Mouse (Mus musculus): ENCODE data around the gene Slc47a2. TPM values are rescaled to one million over a fixed set of nuclear protein-coding genes. Genes with fewer than 3 reads are reported as not detected.

Slc47a2 gene
- polyA plus RNA-seq, 1 experiment from 2014 or later, result 0.07 TPM

DNA sequence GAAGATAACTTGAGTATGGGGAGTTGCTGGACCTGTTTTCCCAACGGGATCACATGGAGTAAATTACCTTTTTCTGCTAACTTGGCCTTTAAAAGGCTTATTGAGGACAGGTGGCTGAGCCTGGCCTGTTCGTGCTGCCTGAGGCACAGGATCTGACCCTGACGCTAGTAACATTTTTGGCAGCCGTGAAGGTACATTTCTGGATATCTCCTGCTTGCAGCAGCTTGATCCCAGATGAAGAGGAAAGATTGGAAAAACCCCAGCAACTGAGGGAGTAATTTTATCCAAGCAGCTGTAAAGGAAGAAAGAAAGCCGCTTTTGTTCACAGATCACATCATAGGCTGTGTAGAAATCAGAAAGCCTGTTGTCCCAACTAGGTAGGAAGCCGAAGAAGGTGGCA, 58.3 kb downstream of the Slc47a2 start:
- Histone ChIP-seq H3K4me3 (ENCODE audit: low read depth, low read length) (no peak overlapping the region), H3K9ac (ENCODE audit: low read depth, low read length) (no peak overlapping the region), H3K36me3 (ENCODE audit: control insufficient read depth, insufficient read depth, low read length) (no peaks in the 10 kb centered on the region), H3K4me2 (no peak overlapping the region), H3K4me1 (replicated peaks; ENCODE audit: control insufficient read depth, insufficient read depth, low read length) (no peaks in the 10 kb centered on the region), H3K27me3 (replicated peaks; ENCODE audit: control insufficient read depth, insufficient read depth, low read length) (no peaks in the 10 kb centered on the region), H3K27ac (ENCODE audit: low read depth, low read length) (no peak overlapping the region), H3K9me3 (ENCODE audit: control insufficient read depth, low read length) (no peaks in the 10 kb centered on the region)
- WGBS, result 77% methylated on average over 6 of the region's 6 CpGs
- DNase-seq (ENCODE audit: low spot score), result no peak
- ATAC-seq (replicated peaks; ENCODE audit: low FRiP score), result no peak

DNA sequence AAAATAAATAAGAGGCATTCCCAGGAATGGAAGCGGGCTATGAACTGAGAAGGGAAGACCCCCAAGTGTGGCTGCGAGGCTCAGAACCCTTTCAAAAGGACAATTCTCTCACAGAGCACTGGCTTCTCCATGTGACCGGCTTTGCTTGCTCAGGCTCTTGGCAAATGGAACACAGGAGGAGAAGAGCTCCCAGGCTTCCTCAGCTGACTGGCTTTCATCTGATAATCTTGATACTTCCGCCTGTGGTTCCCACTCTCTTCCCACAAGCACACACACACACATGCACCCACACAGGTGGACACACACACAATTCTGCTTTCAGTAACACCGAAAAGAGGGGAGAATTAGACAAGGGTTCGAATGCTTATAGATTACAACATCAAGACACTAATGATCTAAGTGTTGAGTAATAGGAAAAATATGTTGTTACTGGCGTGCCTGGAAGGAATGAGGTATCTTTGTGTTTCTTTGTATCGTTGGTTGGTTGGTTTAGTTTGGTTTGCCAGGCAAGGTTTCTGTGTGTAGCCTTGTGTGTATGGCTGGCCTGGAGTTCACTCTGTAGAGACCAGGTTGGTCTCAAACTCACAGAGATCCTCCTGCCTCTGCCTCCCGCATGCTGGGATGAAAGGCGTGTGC, 59.1 kb downstream of the Slc47a2 start:
- no peaks in the 10 kb centered on the region for H3K36me3 ChIP-seq (ENCODE audit: control insufficient read depth, insufficient read depth, low read length)
- H3K4me3 ChIP-seq (ENCODE audit: low read depth, low read length), result no peak overlapping the region
- no peak overlapping the region for H3K9ac ChIP-seq (ENCODE audit: low read depth, low read length)
- ATAC-seq (replicated peaks; ENCODE audit: low FRiP score) (no peak), DNase-seq (ENCODE audit: low spot score) (no peak)
- no peaks in the 10 kb centered on the region for H3K4me1 ChIP-seq (replicated peaks; ENCODE audit: control insufficient read depth, insufficient read depth, low read length)
- no peak overlapping the region for H3K27ac ChIP-seq (ENCODE audit: low read depth, low read length)
- no peaks in the 10 kb centered on the region for H3K9me3 ChIP-seq (ENCODE audit: control insufficient read depth, low read length)
- WGBS, result 77% methylated on average over 10 of the region's 10 CpGs
- no peak overlapping the region for H3K4me2 ChIP-seq
- H3K27me3 ChIP-seq (replicated peaks; ENCODE audit: control insufficient read depth, insufficient read depth, low read length), result no peaks in the 10 kb centered on the region

DNA sequence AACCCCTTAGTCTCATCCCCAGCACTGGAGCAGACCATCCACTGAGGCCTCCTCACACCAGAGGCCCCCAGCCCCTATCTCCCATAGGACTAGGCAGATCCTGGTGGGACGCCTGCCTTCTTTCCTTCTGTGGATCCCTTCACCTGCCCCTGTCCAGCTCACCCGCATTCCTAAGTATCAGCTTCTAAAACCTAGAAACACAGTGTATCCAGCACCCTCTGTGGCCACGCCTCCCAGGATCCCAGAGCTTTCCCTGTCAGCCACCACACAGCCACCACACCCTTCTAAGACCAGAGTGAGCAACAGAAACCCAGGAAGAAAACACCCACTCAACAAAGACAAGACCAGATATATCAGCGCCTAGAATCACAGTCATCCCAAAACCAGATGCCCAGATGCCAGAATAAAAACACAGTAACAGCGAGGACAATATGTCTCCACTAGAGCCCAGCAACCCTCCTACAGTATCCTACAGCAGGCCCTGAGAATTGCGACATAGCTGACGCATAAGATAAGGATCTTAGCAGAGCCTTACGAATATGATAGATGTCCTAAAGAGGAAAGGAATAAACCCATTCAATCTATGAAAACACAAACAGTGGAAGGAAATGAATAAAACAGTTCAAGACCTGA, 64.1 kb downstream of the Slc47a2 start:
- no peak overlapping the region for H3K27ac ChIP-seq (ENCODE audit: low read depth, low read length)
- DNase-seq (ENCODE audit: low spot score) (no peak), ATAC-seq (replicated peaks; ENCODE audit: low FRiP score) (no peak)
- no peak overlapping the region for H3K9ac ChIP-seq (ENCODE audit: low read depth, low read length)
- H3K4me2 ChIP-seq, result no peak overlapping the region
- H3K9me3 ChIP-seq (ENCODE audit: control insufficient read depth, low read length), result no peaks in the 10 kb centered on the region
- no peaks in the 10 kb centered on the region; the same call in 1 of the 2 replicates for H3K27me3 ChIP-seq (replicated peaks; ENCODE audit: control insufficient read depth, insufficient read depth, low read length)
- peaks cover 13% of the 10 kb centered on the region for H3K4me1 ChIP-seq (replicated peaks; ENCODE audit: control insufficient read depth, insufficient read depth, low read length)
- WGBS, result 72% methylated on average over 8 of the region's 8 CpGs
- no peak overlapping the region for H3K4me3 ChIP-seq (ENCODE audit: low read depth, low read length)
- H3K36me3 ChIP-seq (ENCODE audit: control insufficient read depth, insufficient read depth, low read length), result no peaks in the 10 kb centered on the region

DNA sequence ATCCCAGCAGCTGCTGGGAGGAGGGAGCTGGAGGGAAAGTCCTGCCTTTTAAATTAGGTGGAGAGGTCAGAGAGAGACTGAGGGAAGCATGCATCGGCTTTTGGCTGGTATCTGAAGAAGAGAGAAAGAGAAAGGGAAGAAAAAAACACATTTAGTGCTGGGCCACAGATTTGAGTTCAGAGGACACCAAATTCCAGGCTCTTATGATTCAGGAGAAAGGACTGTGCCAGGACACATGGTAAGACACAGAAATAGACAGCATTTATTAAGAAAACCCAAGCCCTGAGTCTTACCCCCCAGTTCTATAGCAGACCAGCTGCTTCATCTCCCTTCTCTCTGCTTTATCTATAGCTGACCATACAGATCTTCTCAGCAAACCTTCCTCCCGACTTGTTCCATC, 64.7 kb downstream of the Slc47a2 start:
- DNase-seq (ENCODE audit: low spot score), result no peak
- no peak for ATAC-seq (replicated peaks; ENCODE audit: low FRiP score)
- H3K4me3 ChIP-seq (ENCODE audit: low read depth, low read length), result no peak overlapping the region

DNA sequence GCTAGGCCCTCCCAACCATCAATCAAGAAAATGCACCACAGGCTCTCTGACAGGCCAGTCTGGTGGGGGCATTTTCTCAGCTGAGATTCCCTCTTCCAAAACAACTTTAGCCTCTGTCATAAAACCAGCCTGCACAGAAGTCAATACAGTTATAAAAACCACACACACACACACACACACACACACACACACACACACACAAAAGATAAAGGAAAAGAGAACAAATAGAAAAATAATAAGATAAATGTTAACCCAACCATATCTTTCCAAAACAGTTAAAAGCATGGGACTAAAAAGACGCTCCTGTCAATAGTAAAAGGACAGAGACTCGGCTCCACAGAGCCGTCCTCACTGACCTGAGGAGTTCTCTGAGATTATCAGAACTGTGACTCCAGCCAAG, 66.2 kb downstream of the Slc47a2 start:
- H3K4me2 ChIP-seq, result no peak overlapping the region
- H3K4me1 ChIP-seq (replicated peaks; ENCODE audit: control insufficient read depth, insufficient read depth, low read length), result peaks cover 13% of the 10 kb centered on the region
- DNase-seq (ENCODE audit: low spot score) (no peak), ATAC-seq (replicated peaks; ENCODE audit: low FRiP score) (no peak)
- no peaks in the 10 kb centered on the region for H3K9me3 ChIP-seq (ENCODE audit: control insufficient read depth, low read length)
- H3K9ac ChIP-seq (ENCODE audit: low read depth, low read length), result no peak overlapping the region
- H3K4me3 ChIP-seq (ENCODE audit: low read depth, low read length), result no peak overlapping the region
- no peaks in the 10 kb centered on the region; the same call in 1 of the 2 replicates for H3K27me3 ChIP-seq (replicated peaks; ENCODE audit: control insufficient read depth, insufficient read depth, low read length)
- no peaks in the 10 kb centered on the region for H3K36me3 ChIP-seq (ENCODE audit: control insufficient read depth, insufficient read depth, low read length)
- H3K27ac ChIP-seq (ENCODE audit: low read depth, low read length), result no peak overlapping the region
- 58% methylated on average over 3 of the region's 3 CpGs for WGBS

More for the DNA sequence above, 64.7 kb downstream of the Slc47a2 start:
- Histone ChIP-seq H3K4me2 (no peak overlapping the region), H3K9ac (ENCODE audit: low read depth, low read length) (no peak overlapping the region), H3K36me3 (ENCODE audit: control insufficient read depth, insufficient read depth, low read length) (no peaks in the 10 kb centered on the region), H3K27ac (ENCODE audit: low read depth, low read length) (no peak overlapping the region), H3K27me3 (replicated peaks; ENCODE audit: control insufficient read depth, insufficient read depth, low read length) (no peaks in the 10 kb centered on the region; the same call in 1 of the 2 replicates), H3K9me3 (ENCODE audit: control insufficient read depth, low read length) (no peaks in the 10 kb centered on the region), H3K4me1 (replicated peaks; ENCODE audit: control insufficient read depth, insufficient read depth, low read length) (peaks cover 13% of the 10 kb centered on the region)
- WGBS, result 66% methylated on average over 2 of the region's 2 CpGs

DNA sequence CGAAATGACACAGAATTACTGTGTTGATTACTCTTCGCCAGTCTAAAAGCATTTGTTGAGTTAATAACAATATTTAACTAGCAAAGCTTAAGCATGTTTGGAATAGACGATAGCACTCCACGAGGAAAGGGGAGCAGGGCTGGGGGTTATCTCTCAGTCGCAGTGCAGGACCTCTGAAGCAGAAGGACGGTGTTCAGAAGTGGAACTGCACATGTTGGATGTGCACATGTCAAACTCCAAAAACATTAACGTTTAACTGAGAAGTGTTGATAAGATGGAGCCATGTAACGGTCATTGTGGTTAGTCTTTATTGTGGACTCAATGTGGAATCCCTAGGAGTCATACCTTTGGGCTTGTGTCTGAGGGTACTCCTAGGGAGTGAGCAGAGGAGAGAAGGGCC, 67.6 kb downstream of the Slc47a2 start:
- no peak overlapping the region for H3K4me3 ChIP-seq (ENCODE audit: low read depth, low read length)
- no peaks in the 10 kb centered on the region; the same call in 1 of the 2 replicates for H3K27me3 ChIP-seq (replicated peaks; ENCODE audit: control insufficient read depth, insufficient read depth, low read length)
- DNase-seq (ENCODE audit: low spot score) (no peak), ATAC-seq (replicated peaks; ENCODE audit: low FRiP score) (peak; percentile 61; the same call in 1 of the 2 replicates)
- peaks cover 13% of the 10 kb centered on the region for H3K4me1 ChIP-seq (replicated peaks; ENCODE audit: control insufficient read depth, insufficient read depth, low read length)
- no peaks in the 10 kb centered on the region for H3K36me3 ChIP-seq (ENCODE audit: control insufficient read depth, insufficient read depth, low read length)
- H3K9me3 ChIP-seq (ENCODE audit: control insufficient read depth, low read length), result no peaks in the 10 kb centered on the region
- H3K4me2 ChIP-seq, result no peak overlapping the region
- WGBS, result 37% methylated on average over 8 of the region's 8 CpGs
- peak overlapping the region; percentile 32; the same call in 1 of the 2 replicates for H3K27ac ChIP-seq (ENCODE audit: low read depth, low read length)
- no peak overlapping the region for H3K9ac ChIP-seq (ENCODE audit: low read depth, low read length)

DNA sequence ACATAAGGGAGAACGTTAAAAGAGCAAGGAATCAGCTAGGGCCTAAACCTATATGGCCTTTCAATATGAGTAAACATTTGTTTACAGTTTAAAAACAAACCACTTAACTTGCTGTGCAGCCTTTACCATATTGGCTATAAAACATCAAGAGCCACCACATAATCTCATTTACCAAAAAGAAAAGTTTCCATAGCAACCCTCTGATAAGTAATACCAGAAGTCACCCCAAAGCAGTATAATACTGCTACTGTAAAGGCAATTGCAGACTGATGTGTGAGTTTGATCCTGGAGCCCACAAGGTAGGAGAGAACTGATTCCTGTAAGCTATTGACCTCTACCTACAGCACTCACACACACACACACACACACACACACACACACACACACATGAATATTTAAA, 68.2 kb downstream of the Slc47a2 start:
- ATAC-seq (replicated peaks; ENCODE audit: low FRiP score), result no peak
- Histone ChIP-seq H3K4me2 (no peak overlapping the region), H3K4me3 (ENCODE audit: low read depth, low read length) (no peak overlapping the region), H3K4me1 (replicated peaks; ENCODE audit: control insufficient read depth, insufficient read depth, low read length) (peaks cover 13% of the 10 kb centered on the region), H3K9ac (ENCODE audit: low read depth, low read length) (no peak overlapping the region), H3K27ac (ENCODE audit: low read depth, low read length) (no peak overlapping the region), H3K36me3 (ENCODE audit: control insufficient read depth, insufficient read depth, low read length) (no peaks in the 10 kb centered on the region), H3K27me3 (replicated peaks; ENCODE audit: control insufficient read depth, insufficient read depth, low read length) (no peaks in the 10 kb centered on the region; the same call in 1 of the 2 replicates), H3K9me3 (ENCODE audit: control insufficient read depth, low read length) (no peaks in the 10 kb centered on the region)
- DNase-seq (ENCODE audit: low spot score), result no peak
- WGBS, result 82% methylated on average over 1 of the region's 1 CpGs

DNA sequence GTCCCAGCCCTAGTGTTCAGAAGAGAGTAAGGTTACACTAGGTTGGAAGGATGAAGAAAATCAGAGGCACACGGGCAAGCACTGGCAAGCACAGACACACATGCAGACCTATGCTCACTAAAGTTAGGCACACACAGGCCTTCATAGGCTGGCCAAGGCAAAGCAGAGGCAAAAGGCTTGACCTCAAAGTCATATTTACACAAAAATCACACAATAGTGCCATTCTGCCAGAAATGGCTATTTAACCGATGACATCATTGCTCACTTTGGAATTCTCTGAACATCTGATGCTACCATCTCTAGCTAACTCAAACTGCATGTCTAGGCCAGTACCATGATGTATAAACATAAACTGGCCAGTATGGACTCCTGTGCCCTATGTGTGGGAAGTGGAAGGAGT, 68.7 kb downstream of the Slc47a2 start:
- Histone ChIP-seq H3K27me3 (replicated peaks; ENCODE audit: control insufficient read depth, insufficient read depth, low read length) (no peaks in the 10 kb centered on the region; the same call in 1 of the 2 replicates), H3K9me3 (ENCODE audit: control insufficient read depth, low read length) (no peaks in the 10 kb centered on the region), H3K4me1 (replicated peaks; ENCODE audit: control insufficient read depth, insufficient read depth, low read length) (peaks cover 13% of the 10 kb centered on the region), H3K36me3 (ENCODE audit: control insufficient read depth, insufficient read depth, low read length) (no peaks in the 10 kb centered on the region), H3K27ac (ENCODE audit: low read depth, low read length) (no peak overlapping the region), H3K4me3 (ENCODE audit: low read depth, low read length) (no peak overlapping the region), H3K9ac (ENCODE audit: low read depth, low read length) (no peak overlapping the region), H3K4me2 (no peak overlapping the region)
- DNase-seq (ENCODE audit: low spot score), result no peak
- no peak for ATAC-seq (replicated peaks; ENCODE audit: low FRiP score)
- WGBS, result 93% methylated on average over 2 of the region's 2 CpGs

DNA sequence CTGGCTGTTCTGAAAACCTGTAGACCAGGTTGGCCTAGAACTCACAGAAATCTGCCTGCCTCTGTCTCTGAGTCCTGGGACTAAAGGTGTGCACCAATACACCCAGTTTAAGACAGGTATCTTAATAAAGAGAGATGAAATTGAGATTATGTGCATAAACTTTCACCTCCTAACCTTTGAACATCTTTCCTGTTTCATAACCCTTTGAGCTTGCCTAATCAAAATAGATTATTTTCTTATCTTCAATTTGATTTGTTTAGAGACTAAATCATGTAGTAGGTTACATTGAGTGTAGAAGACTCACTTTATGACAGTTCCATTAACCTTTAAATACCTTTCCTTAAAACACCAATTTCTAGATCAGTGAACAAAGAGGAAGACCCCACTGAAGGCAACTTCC, 71.0 kb downstream of the Slc47a2 start:
- Histone ChIP-seq H3K9me3 (ENCODE audit: control insufficient read depth, low read length) (no peaks in the 10 kb centered on the region), H3K27me3 (replicated peaks; ENCODE audit: control insufficient read depth, insufficient read depth, low read length) (no peaks in the 10 kb centered on the region), H3K36me3 (ENCODE audit: control insufficient read depth, insufficient read depth, low read length) (no peaks in the 10 kb centered on the region), H3K9ac (ENCODE audit: low read depth, low read length) (no peak overlapping the region), H3K4me2 (no peak overlapping the region), H3K4me3 (ENCODE audit: low read depth, low read length) (no peak overlapping the region), H3K4me1 (replicated peaks; ENCODE audit: control insufficient read depth, insufficient read depth, low read length) (peaks cover 6% of the 10 kb centered on the region), H3K27ac (ENCODE audit: low read depth, low read length) (no peak overlapping the region)
- DNase-seq (ENCODE audit: low spot score), result no peak
- ATAC-seq (replicated peaks; ENCODE audit: low FRiP score), result no peak

Measured in liver, embryonic 11.5 days (tissue).